Mouse (Mus musculus): Measurements from ENCODE around the gene Ugt1a1. TPM values are rescaled to one million over a fixed set of nuclear protein-coding genes. Genes with fewer than 3 reads are reported as not detected.
"Not testable (repeated sequence)": the region's sequence is repeated elsewhere in the genome, so short reads cannot be mapped to it uniquely, and the experiment has no call there.

Gene Ugt1a1
- polyA plus RNA-seq, 1 experiment from 2014 or later, result 0.21 TPM

- no peak overlapping the region for H3K9ac ChIP-seq (replicated peaks; ENCODE audit: low read depth)
- H3K27ac ChIP-seq (ENCODE audit: low read length), result no peak overlapping the region
- H3K4me2 ChIP-seq (replicated peaks; ENCODE audit: low read depth, low read length), result no peak overlapping the region
- H3K27me3 ChIP-seq (replicated peaks; ENCODE audit: insufficient read depth, low read length), result no peaks in the 10 kb centered on the region
- ATAC-seq (no peak), DNase-seq (ENCODE audit: low spot score) (peak; percentile 27)
- H3K9me3 ChIP-seq (ENCODE audit: low read length), result peaks cover 43% of the 10 kb centered on the region
- H3K4me1 ChIP-seq (ENCODE audit: insufficient read depth, low read depth, low read length), result no peaks in the 10 kb centered on the region
- H3K4me3 ChIP-seq (ENCODE audit: low read depth, low read length), result no peak overlapping the region
- H3K36me3 ChIP-seq (ENCODE audit: insufficient read depth, low read length), result no peaks in the 10 kb centered on the region
- 36% methylated on average over 3 of the region's 3 CpGs for WGBS
- TF ChIP-seq CTCF (IDR thresholded peaks at IDR 0.05) (no peak), EP300 (IDR thresholded peaks at IDR 0.05) (no peak)
Measured at GRCm38 (mm10) chr1:88217576-88217975, 5.8 kb downstream of the Ugt1a1 start.

GRCm38 (mm10) chr1:88218051-88218450 is 6.3 kb downstream of the Ugt1a1 start:
- ATAC-seq (no peak), DNase-seq (ENCODE audit: low spot score) (peak; percentile 10)
- no peak overlapping the region for H3K4me2 ChIP-seq (replicated peaks; ENCODE audit: low read depth, low read length)
- H3K9ac ChIP-seq (replicated peaks; ENCODE audit: low read depth), result no peak overlapping the region
- peaks cover 38% of the 10 kb centered on the region for H3K9me3 ChIP-seq (ENCODE audit: low read length)
- no peak overlapping the region for H3K27ac ChIP-seq (ENCODE audit: low read length)
- no peak overlapping the region for H3K4me3 ChIP-seq (ENCODE audit: low read depth, low read length)
- H3K36me3 ChIP-seq (ENCODE audit: insufficient read depth, low read length), result no peaks in the 10 kb centered on the region
- WGBS, result 71% methylated on average over 9 of the region's 9 CpGs
- TF ChIP-seq CTCF (IDR thresholded peaks at IDR 0.05) (no peak), EP300 (IDR thresholded peaks at IDR 0.05) (no peak)
- no peaks in the 10 kb centered on the region for H3K4me1 ChIP-seq (ENCODE audit: insufficient read depth, low read depth, low read length)
- no peaks in the 10 kb centered on the region for H3K27me3 ChIP-seq (replicated peaks; ENCODE audit: insufficient read depth, low read length)

GRCm38 (mm10) chr1:88218591-88218990 is 6.8 kb downstream of the Ugt1a1 start:
- 48% methylated on average over 4 of the region's 4 CpGs for WGBS
- TF ChIP-seq EP300 (IDR thresholded peaks at IDR 0.05) (no peak), CTCF (IDR thresholded peaks at IDR 0.05) (no peak)
- Histone ChIP-seq H3K9me3 (ENCODE audit: low read length) (peaks cover 32% of the 10 kb centered on the region), H3K4me3 (ENCODE audit: low read depth, low read length) (no peak overlapping the region), H3K9ac (replicated peaks; ENCODE audit: low read depth) (no peak overlapping the region), H3K36me3 (ENCODE audit: insufficient read depth, low read length) (no peaks in the 10 kb centered on the region), H3K27ac (ENCODE audit: low read length) (no peak overlapping the region), H3K27me3 (replicated peaks; ENCODE audit: insufficient read depth, low read length) (no peaks in the 10 kb centered on the region), H3K4me2 (replicated peaks; ENCODE audit: low read depth, low read length) (no peak overlapping the region), H3K4me1 (ENCODE audit: insufficient read depth, low read depth, low read length) (no peaks in the 10 kb centered on the region)
- ATAC-seq, result no peak
- DNase-seq (ENCODE audit: low spot score), result no peak

- Histone ChIP-seq H3K4me3 (ENCODE audit: low read depth, low read length) (no peak overlapping the region), H3K36me3 (ENCODE audit: insufficient read depth, low read length) (no peaks in the 10 kb centered on the region), H3K9ac (replicated peaks; ENCODE audit: low read depth) (no peak overlapping the region), H3K27ac (ENCODE audit: low read length) (no peak overlapping the region), H3K4me1 (ENCODE audit: insufficient read depth, low read depth, low read length) (no peaks in the 10 kb centered on the region), H3K27me3 (replicated peaks; ENCODE audit: insufficient read depth, low read length) (no peaks in the 10 kb centered on the region), H3K9me3 (ENCODE audit: low read length) (peaks cover 28% of the 10 kb centered on the region), H3K4me2 (replicated peaks; ENCODE audit: low read depth, low read length) (no peak overlapping the region)
- TF ChIP-seq CTCF (IDR thresholded peaks at IDR 0.05), result no peak
- TF ChIP-seq EP300 (IDR thresholded peaks at IDR 0.05), result no peak
- 11% methylated on average over 1 of the region's 1 CpGs for WGBS
- no peak for ATAC-seq
- DNase-seq (ENCODE audit: low spot score), result peak; percentile 8
Measured at GRCm38 (mm10) chr1:88219054-88219453, 7.3 kb downstream of the Ugt1a1 start.

GRCm38 (mm10) chr1:88220336-88220735 is 8.6 kb downstream of the Ugt1a1 start:
- DNase-seq (ENCODE audit: low spot score) (peak; percentile 15), ATAC-seq (no peak)
- no peaks in the 10 kb centered on the region for H3K4me1 ChIP-seq (ENCODE audit: insufficient read depth, low read depth, low read length)
- H3K27ac ChIP-seq (ENCODE audit: low read length), result no peak overlapping the region
- H3K9ac ChIP-seq (replicated peaks; ENCODE audit: low read depth), result no peak overlapping the region
- H3K9me3 ChIP-seq (ENCODE audit: low read length), result peaks cover 17% of the 10 kb centered on the region
- no peak for TF ChIP-seq CTCF (IDR thresholded peaks at IDR 0.05)
- no peak for TF ChIP-seq EP300 (IDR thresholded peaks at IDR 0.05)
- H3K27me3 ChIP-seq (replicated peaks; ENCODE audit: insufficient read depth, low read length), result no peaks in the 10 kb centered on the region
- no peaks in the 10 kb centered on the region for H3K36me3 ChIP-seq (ENCODE audit: insufficient read depth, low read length)
- no peak overlapping the region for H3K4me2 ChIP-seq (replicated peaks; ENCODE audit: low read depth, low read length)
- no peak overlapping the region for H3K4me3 ChIP-seq (ENCODE audit: low read depth, low read length)

- ATAC-seq (no peak), DNase-seq (ENCODE audit: low spot score) (no peak)
- peaks cover 14% of the 10 kb centered on the region for H3K9me3 ChIP-seq (ENCODE audit: low read length)
- no peak overlapping the region for H3K27ac ChIP-seq (ENCODE audit: low read length)
- H3K4me2 ChIP-seq (replicated peaks; ENCODE audit: low read depth, low read length), result no peak overlapping the region
- H3K4me3 ChIP-seq (ENCODE audit: low read depth, low read length), result no peak overlapping the region
- no peak overlapping the region for H3K9ac ChIP-seq (replicated peaks; ENCODE audit: low read depth)
- no peaks in the 10 kb centered on the region for H3K36me3 ChIP-seq (ENCODE audit: insufficient read depth, low read length)
- no peak for TF ChIP-seq EP300 (IDR thresholded peaks at IDR 0.05)
- TF ChIP-seq CTCF (IDR thresholded peaks at IDR 0.05), result no peak
- H3K27me3 ChIP-seq (replicated peaks; ENCODE audit: insufficient read depth, low read length), result no peaks in the 10 kb centered on the region
- 38% methylated on average over 2 of the region's 2 CpGs for WGBS
- H3K4me1 ChIP-seq (ENCODE audit: insufficient read depth, low read depth, low read length), result no peaks in the 10 kb centered on the region
Measured at GRCm38 (mm10) chr1:88222216-88222615, 10.5 kb downstream of the Ugt1a1 start.

GRCm38 (mm10) chr1:88223011-88223515 is 11.3 kb downstream of the Ugt1a1 start:
- not testable (repeated sequence) for H3K27ac ChIP-seq (ENCODE audit: low read length); H3K36me3 ChIP-seq (ENCODE audit: insufficient read depth, low read length); ATAC-seq; H3K4me1 ChIP-seq (ENCODE audit: insufficient read depth, low read depth, low read length); DNase-seq (ENCODE audit: low spot score); H3K4me3 ChIP-seq (ENCODE audit: low read depth, low read length); H3K9ac ChIP-seq (replicated peaks; ENCODE audit: low read depth); H3K4me2 ChIP-seq (replicated peaks; ENCODE audit: low read depth, low read length); H3K27me3 ChIP-seq (replicated peaks; ENCODE audit: insufficient read depth, low read length)
- peaks cover 17% of the 10 kb centered on the region for H3K9me3 ChIP-seq (ENCODE audit: low read length)

Data from lung, postnatal 0 days (tissue).